Mouse (Mus musculus) stomach, embryonic 15.5 days (tissue): ENCODE results near the gene Zfp277. TPM values are rescaled to one million over a fixed set of nuclear protein-coding genes. Genes with fewer than 3 reads are reported as not detected.

Source experiments
- ATAC-seq: fragments of 200-750 bp; cut with Nextera tagmentation; 2 replicates; pipeline ENCODE4 v1.8.0; 2017; ENCODE audit warnings: low read depth, moderate number of reproducible peaks, moderate TSS enrichment; ENCODE audit not compliant: insufficient read depth, low FRiP score
- H3K27ac ChIP-seq: fragments of 300-500 bp; sonication (generic); 2 replicates; pipeline ENCODE4 v1.5.1; 2015; ENCODE audit warnings: mild to moderate bottlenecking, inconsistent platforms
- H3K27me3 ChIP-seq: fragments of 300-500 bp; sonication (generic); replicated peaks from 2 replicates; pipeline ENCODE4 v1.6.1; 2015; ENCODE audit warnings: inconsistent platforms
- H3K36me3 ChIP-seq: fragments of 300-500 bp; sonication (generic); 2 replicates; pipeline ENCODE4 v1.6.1; 2015; ENCODE audit warnings: inconsistent platforms
- H3K4me1 ChIP-seq: fragments of 300-500 bp; sonication (generic); 2 replicates; pipeline ENCODE4 v1.6.1; 2015; ENCODE audit warnings: inconsistent platforms
- H3K4me2 ChIP-seq: fragments of 300-500 bp; sonication (generic); 2 replicates; pipeline ENCODE4 v1.6.1; 2015; ENCODE audit warnings: mild to moderate bottlenecking, inconsistent platforms
- H3K4me3 ChIP-seq: fragments of 300-500 bp; sonication (generic); replicated peaks from 2 replicates; pipeline ENCODE4 v1.5.1; 2015; ENCODE audit warnings: inconsistent platforms
- H3K9ac ChIP-seq: fragments of 300-500 bp; sonication (generic); 2 replicates; pipeline ENCODE4 v1.6.1; 2015; ENCODE audit warnings: inconsistent platforms
- H3K9me3 ChIP-seq: fragments of 300-500 bp; sonication (generic); 2 replicates; pipeline ENCODE4 v1.6.1; 2016; ENCODE audit warnings: inconsistent platforms
- WGBS: fragments of 180-500 bp; shearing (Covaris S2); methylation state at CpG from one replicate; pipeline ENCODE4 v1.1.7; 2015; 5-methylcytosine and 5-hydroxymethylcytosine counted together
- polyA plus RNA-seq: library from polyadenylated mRNA; unstranded; fragments of >200 nt; fragmentation: Nextera tagmentation; extraction: Ambion mirVana; gene quantifications from 2 replicates; pipeline ENCODE4 v1.2.1, GENCODE M21; 2015

Zfp277 gene
- polyA plus RNA-seq, 1 experiment from 2014 or later, result 32.4 TPM

GRCm38 (mm10) chr12:40385301-40385700 is 60.4 kb downstream of the Zfp277 start:
- Histone ChIP-seq H3K27me3 (no peaks in the 10 kb centered on the region), H3K27ac (no peak overlapping the region), H3K36me3 (no peaks in the 10 kb centered on the region), H3K4me1 (no peaks in the 10 kb centered on the region), H3K4me2 (no peak overlapping the region), H3K9me3 (no peaks in the 10 kb centered on the region), H3K9ac (no peak overlapping the region), H3K4me3 (no peak overlapping the region)
- WGBS, result 95% methylated on average over 4 of the region's 4 CpGs
- ATAC-seq, result no peak

- Histone ChIP-seq H3K9ac (no peak overlapping the region), H3K36me3 (no peaks in the 10 kb centered on the region), H3K9me3 (no peaks in the 10 kb centered on the region), H3K4me2 (no peak overlapping the region), H3K27me3 (no peaks in the 10 kb centered on the region), H3K27ac (no peak overlapping the region), H3K4me1 (no peaks in the 10 kb centered on the region), H3K4me3 (no peak overlapping the region)
- ATAC-seq, result no peak
- WGBS, result 84% methylated on average over 6 of the region's 6 CpGs
These were observed 62.0 kb downstream of the Zfp277 start for GRCm38 (mm10) chr12:40383718-40384117.

DNA sequence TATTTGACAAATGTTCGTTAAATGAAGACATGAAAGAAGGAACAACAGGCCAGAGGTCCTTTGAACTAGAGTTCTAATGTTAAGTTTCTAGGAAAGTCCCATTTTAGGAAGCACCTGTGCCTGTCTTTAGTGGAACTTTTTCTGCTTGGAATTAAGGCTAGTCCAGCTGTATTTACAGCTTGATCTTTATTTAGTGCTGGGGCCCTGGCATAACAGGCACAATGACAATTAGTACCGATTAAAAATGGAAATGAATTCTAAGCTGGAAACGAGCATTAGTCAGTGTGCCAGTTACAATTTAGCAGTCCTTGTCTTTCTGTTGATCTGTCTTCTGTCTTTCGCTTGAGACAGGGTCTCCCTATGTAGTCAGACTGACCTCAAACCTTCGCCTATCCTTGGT is 63.2 kb downstream of the Zfp277 start:
- WGBS, result 93% methylated on average over 5 of the region's 5 CpGs
- H3K9me3 ChIP-seq, result no peaks in the 10 kb centered on the region
- H3K27me3 ChIP-seq, result no peaks in the 10 kb centered on the region
- H3K36me3 ChIP-seq, result no peaks in the 10 kb centered on the region
- no peak for ATAC-seq
- no peak overlapping the region for H3K4me2 ChIP-seq
- H3K4me1 ChIP-seq, result no peaks in the 10 kb centered on the region
- H3K4me3 ChIP-seq, result no peak overlapping the region
- H3K27ac ChIP-seq, result no peak overlapping the region
- H3K9ac ChIP-seq, result no peak overlapping the region

- no peaks in the 10 kb centered on the region for H3K27me3 ChIP-seq
- H3K4me3 ChIP-seq, result no peak overlapping the region
- H3K4me2 ChIP-seq, result no peak overlapping the region
- ATAC-seq, result no peak
- H3K9me3 ChIP-seq, result no peaks in the 10 kb centered on the region
- H3K27ac ChIP-seq, result no peak overlapping the region
- H3K4me1 ChIP-seq, result no peaks in the 10 kb centered on the region
- H3K36me3 ChIP-seq, result no peaks in the 10 kb centered on the region
- WGBS, result 86% methylated on average over 11 of the region's 11 CpGs
- H3K9ac ChIP-seq, result no peak overlapping the region
These were observed 63.9 kb downstream of the Zfp277 start for GRCm38 (mm10) chr12:40381824-40382223.

GRCm38 (mm10) chr12:40381173-40381801 is 64.4 kb downstream of the Zfp277 start:
- H3K36me3 ChIP-seq, result no peaks in the 10 kb centered on the region
- 72% methylated on average over 10 of the region's 10 CpGs for WGBS
- no peak overlapping the region for H3K27ac ChIP-seq
- no peak overlapping the region for H3K9ac ChIP-seq
- ATAC-seq, result no peak
- H3K4me3 ChIP-seq, result no peak overlapping the region
- no peaks in the 10 kb centered on the region for H3K4me1 ChIP-seq
- no peaks in the 10 kb centered on the region for H3K9me3 ChIP-seq
- no peaks in the 10 kb centered on the region for H3K27me3 ChIP-seq
- H3K4me2 ChIP-seq, result no peak overlapping the region

DNA sequence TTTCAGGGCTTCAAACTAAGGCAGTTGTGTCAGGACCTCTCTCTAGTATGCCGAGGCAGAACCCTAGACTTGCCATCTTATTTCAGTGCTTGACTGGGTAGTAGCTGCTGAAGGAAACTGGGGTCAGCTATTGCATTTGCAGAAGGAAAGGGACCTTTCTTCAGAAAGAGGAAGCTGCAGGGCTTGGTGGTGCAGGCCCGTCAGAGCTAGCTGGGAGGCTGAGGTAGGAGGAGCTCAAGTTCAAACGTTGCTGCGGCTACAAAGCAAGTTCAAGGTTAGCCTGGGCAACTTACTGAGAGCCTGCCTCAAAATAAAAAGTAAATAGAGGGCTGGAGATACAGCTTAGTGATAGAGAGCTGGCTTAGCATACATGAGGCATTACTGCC is 66.2 kb downstream of the Zfp277 start:
- H3K27ac ChIP-seq, result no peak overlapping the region
- no peaks in the 10 kb centered on the region for H3K9me3 ChIP-seq
- 71% methylated on average over 4 of the region's 4 CpGs for WGBS
- H3K4me1 ChIP-seq, result no peaks in the 10 kb centered on the region
- no peaks in the 10 kb centered on the region for H3K36me3 ChIP-seq
- no peaks in the 10 kb centered on the region for H3K27me3 ChIP-seq
- H3K4me3 ChIP-seq, result no peak overlapping the region
- no peak overlapping the region for H3K9ac ChIP-seq
- H3K4me2 ChIP-seq, result no peak overlapping the region
- ATAC-seq, result no peak

- ATAC-seq, result no peak
- Histone ChIP-seq H3K27ac (no peak overlapping the region), H3K36me3 (no peaks in the 10 kb centered on the region), H3K4me2 (no peak overlapping the region), H3K4me1 (no peaks in the 10 kb centered on the region), H3K9ac (no peak overlapping the region), H3K27me3 (no peaks in the 10 kb centered on the region), H3K4me3 (no peak overlapping the region), H3K9me3 (no peaks in the 10 kb centered on the region)
- 84% methylated on average over 17 of the region's 17 CpGs for WGBS
These were observed 66.8 kb downstream of the Zfp277 start for GRCm38 (mm10) chr12:40378621-40379537.

GRCm38 (mm10) chr12:40351879-40352278 is 93.8 kb downstream of the Zfp277 start:
- Histone ChIP-seq H3K27me3 (no peaks in the 10 kb centered on the region), H3K4me2 (no peak overlapping the region), H3K36me3 (no peaks in the 10 kb centered on the region), H3K9ac (no peak overlapping the region), H3K4me1 (no peaks in the 10 kb centered on the region), H3K9me3 (no peaks in the 10 kb centered on the region), H3K27ac (no peak overlapping the region), H3K4me3 (no peak overlapping the region)
- 95% methylated on average over 3 of the region's 3 CpGs for WGBS
- no peak for ATAC-seq

- WGBS, result 51% methylated on average over 4 of the region's 4 CpGs
- Histone ChIP-seq H3K4me1 (no peaks in the 10 kb centered on the region), H3K9me3 (no peaks in the 10 kb centered on the region), H3K9ac (no peak overlapping the region), H3K27me3 (no peaks in the 10 kb centered on the region), H3K27ac (no peak overlapping the region), H3K4me3 (no peak overlapping the region), H3K4me2 (no peak overlapping the region), H3K36me3 (no peaks in the 10 kb centered on the region)
- ATAC-seq, result peak; percentile 53; the same call in 1 of the 2 replicates
These were observed 97.5 kb downstream of the Zfp277 start for GRCm38 (mm10) chr12:40348251-40348650.

- H3K4me3 ChIP-seq, result no peak overlapping the region
- ATAC-seq, result no peak
- H3K27ac ChIP-seq, result no peak overlapping the region
- H3K9ac ChIP-seq, result no peak overlapping the region
- H3K36me3 ChIP-seq, result no peaks in the 10 kb centered on the region
- no peak overlapping the region for H3K4me2 ChIP-seq
- no peaks in the 10 kb centered on the region for H3K27me3 ChIP-seq
- no peaks in the 10 kb centered on the region for H3K4me1 ChIP-seq
- WGBS, result 85% methylated on average over 10 of the region's 10 CpGs
- no peaks in the 10 kb centered on the region for H3K9me3 ChIP-seq
These were observed 98.5 kb downstream of the Zfp277 start for GRCm38 (mm10) chr12:40347060-40347698.

DNA sequence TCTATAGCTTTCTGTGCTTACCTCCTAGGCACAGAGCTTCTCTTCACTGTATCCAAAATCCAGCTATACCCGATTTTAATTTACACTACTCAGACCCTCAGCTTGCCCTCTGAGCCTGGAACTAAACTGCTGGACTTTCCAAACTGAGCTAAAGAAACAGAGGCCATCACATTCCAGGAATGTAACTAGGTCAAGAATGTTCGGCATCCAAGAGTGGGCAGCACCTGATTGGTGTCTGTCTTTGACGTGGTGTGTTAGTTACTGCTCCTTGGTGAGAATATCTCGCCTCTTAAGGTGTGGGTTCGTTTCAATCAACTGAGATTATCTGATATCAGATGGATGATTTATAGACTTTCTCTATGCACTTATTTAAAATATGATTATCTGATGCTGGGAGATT is 104.3 kb downstream of the Zfp277 start:
- no peaks in the 10 kb centered on the region for H3K36me3 ChIP-seq
- 36% methylated on average over 5 of the region's 5 CpGs for WGBS
- H3K4me1 ChIP-seq, result no peaks in the 10 kb centered on the region
- H3K27ac ChIP-seq, result no peak overlapping the region
- ATAC-seq, result no peak
- H3K27me3 ChIP-seq, result no peaks in the 10 kb centered on the region
- H3K4me2 ChIP-seq, result no peak overlapping the region
- no peaks in the 10 kb centered on the region for H3K9me3 ChIP-seq
- no peak overlapping the region for H3K9ac ChIP-seq
- no peak overlapping the region for H3K4me3 ChIP-seq

GRCm38 (mm10) chr12:40335303-40335702 is 110.4 kb downstream of the Zfp277 start:
- H3K9ac ChIP-seq, result no peak overlapping the region
- no peaks in the 10 kb centered on the region for H3K36me3 ChIP-seq
- 84% methylated on average over 3 of the region's 3 CpGs for WGBS
- no peaks in the 10 kb centered on the region for H3K4me1 ChIP-seq
- no peaks in the 10 kb centered on the region for H3K27me3 ChIP-seq
- H3K4me3 ChIP-seq, result no peak overlapping the region
- H3K27ac ChIP-seq, result no peak overlapping the region
- no peaks in the 10 kb centered on the region for H3K9me3 ChIP-seq
- ATAC-seq, result no peak
- no peak overlapping the region for H3K4me2 ChIP-seq
